Mouse (Mus musculus) embryonic facial prominence, embryonic 15.5 days (tissue): ENCODE data around the gene Zfp868. TPM values are rescaled to one million over a fixed set of nuclear protein-coding genes. Genes with fewer than 3 reads are reported as not detected.

Experiments
- polyA plus RNA-seq: library from polyadenylated mRNA; unstranded; fragments of >200 nt; fragmentation: Nextera tagmentation; extraction: Ambion mirVana; gene quantifications from 2 replicates; pipeline ENCODE4 v1.2.1, GENCODE M21; 2015

Gene Zfp868
- polyA plus RNA-seq, 1 experiment from 2014 or later, result 23.9 TPM

Other genes starting within 250 kb of the Zfp868 start
- gene Gm9495, start 172.0 kb downstream of the Zfp868 start, polyA plus RNA-seq, result not detected in 2 replicates
- not detected in 2 replicates for gene Gm7697, start 102.6 kb downstream of the Zfp868 start, polyA plus RNA-seq
- 2.1 and 2.6 TPM in 2 replicates for gene Zfp964, start 28.9 kb upstream of the Zfp868 start, polyA plus RNA-seq
- gene Zfp869, start 85.2 kb upstream of the Zfp868 start, polyA plus RNA-seq, result 28.4 and 28.6 TPM in 2 replicates
- 6.6 and 7.0 TPM in 2 replicates for gene Zfp963, start 124.4 kb upstream of the Zfp868 start, polyA plus RNA-seq
- 0.84 TPM in 1 of 2 replicates, not detected in the other for gene Gm20422, start 149.3 kb upstream of the Zfp868 start, polyA plus RNA-seq
- 46.5 and 51.9 TPM in 2 replicates for gene Atp13a1, start 165.6 kb upstream of the Zfp868 start, polyA plus RNA-seq
- 28.2 and 30.6 TPM in 2 replicates for gene Zfp866, start 165.6 kb upstream of the Zfp868 start, polyA plus RNA-seq
- 9.4 and 9.5 TPM in 2 replicates for gene Gmip, start 183.1 kb upstream of the Zfp868 start, polyA plus RNA-seq
- 0.33 and 0.54 TPM in 2 replicates for gene Lpar2, start 196.9 kb upstream of the Zfp868 start, polyA plus RNA-seq
- 9.6 and 19.4 TPM in 2 replicates for gene Pbx4, start 206.9 kb upstream of the Zfp868 start, polyA plus RNA-seq